In genomic region chr14:60252004-60253000, GRCm38 (mm10) we compare ENCODE assay signal across 8 mouse cellular contexts. TPM values are rescaled to one million over a fixed set of nuclear protein-coding genes. Genes with fewer than 3 reads are reported as not detected.
DNase-seq lines count a peak whose midpoint lies in the region; ATAC-seq and TF ChIP-seq lines count a peak whose summit lies in the region.

No protein-coding gene starts in this region.

- H3K9me3 ChIP-seq in liver, embryonic 12.5 days (replicated peaks): no peaks in the 10 kb centered on the region
- H3K9me3 ChIP-seq in stomach, embryonic 15.5 days: no peaks in the 10 kb centered on the region

- no peaks in the 10 kb centered on the region; the same call in none of the 2 replicates for H3K4me1 ChIP-seq in heart, adult 2 months (ENCODE audit: control insufficient read depth, insufficient read depth, low read length)
- peaks cover 48% of the 10 kb centered on the region for H3K4me1 ChIP-seq in liver, embryonic 12.5 days
- H3K4me1 ChIP-seq in stomach, embryonic 15.5 days: peaks cover 11% of the 10 kb centered on the region

- intact Hi-C loops in heart, adult 2 months (cut with DNase I): loop anchor here (10.0 kb wide), 2 partner anchors 532 to 922 kb away; partner anchors contain the start of gene Mipep

- 13% methylated on average over 15 of the region's 15 CpGs for WGBS in heart, adult 2 months
- WGBS in liver, embryonic 12.5 days (ENCODE audit: insufficient replicate concordance): 22% methylated on average over 15 of the region's 15 CpGs
- 19% methylated on average over 15 of the region's 15 CpGs for WGBS in stomach, embryonic 15.5 days

- H3K79me3 ChIP-seq in C2C12 (ENCODE audit: low read depth): peaks cover 36% of the 10 kb centered on the region

- peak overlapping the region; percentile 83 for H3K4me2 ChIP-seq in liver, embryonic 12.5 days
- H3K4me2 ChIP-seq in stomach, embryonic 15.5 days: peak overlapping the region; percentile 79

- ATAC-seq in liver, embryonic 12.5 days: no peak
- no peak for ATAC-seq in stomach, embryonic 15.5 days (ENCODE audit: insufficient read depth, low FRiP score, low read depth)

- TF ChIP-seq POLR2A in heart, adult 2 months (IDR thresholded peaks at IDR 0.05; ENCODE audit: insufficient read depth, low read depth, low read length): no peak

- H3K36me3 ChIP-seq in heart, adult 2 months (ENCODE audit: control insufficient read depth, insufficient read depth, low read length): no peaks in the 10 kb centered on the region
- H3K36me3 ChIP-seq in C2C12 (ENCODE audit: control insufficient read depth, insufficient read depth): peaks cover 3% of the 10 kb centered on the region
- peaks cover 8% of the 10 kb centered on the region; the same call in 1 of the 2 replicates for H3K36me3 ChIP-seq in liver, embryonic 12.5 days
- no peaks in the 10 kb centered on the region for H3K36me3 ChIP-seq in stomach, embryonic 15.5 days

- H3K4me3 ChIP-seq in heart, adult 2 months: peak overlapping the region; percentile 66
- H3K4me3 ChIP-seq in C2C12 (ENCODE audit: insufficient read depth, poor library complexity, severe bottlenecking): peak overlapping the region; percentile 86
- H3K4me3 ChIP-seq in liver, embryonic 12.5 days: peak overlapping the region; percentile 99
- peak overlapping the region; percentile 90 for H3K4me3 ChIP-seq in stomach, embryonic 15.5 days (replicated peaks)

- H3ac ChIP-seq in C2C12 (ENCODE audit: control insufficient read depth, insufficient read length, low read depth): peak overlapping the region; percentile 72

- H3K27me3 ChIP-seq in heart, adult 2 months (ENCODE audit: control insufficient read depth, insufficient read depth, low read length): no peaks in the 10 kb centered on the region
- no peaks in the 10 kb centered on the region for H3K27me3 ChIP-seq in C2C12 (ENCODE audit: control insufficient read depth, insufficient read depth, insufficient read length)
- H3K27me3 ChIP-seq in liver, embryonic 12.5 days (replicated peaks): no peaks in the 10 kb centered on the region
- no peaks in the 10 kb centered on the region for H3K27me3 ChIP-seq in stomach, embryonic 15.5 days (replicated peaks)

- DNase-seq in heart, adult 2 months: no peak
- DNase-seq in heart, adult 8-10 months (ENCODE audit: low spot score): no peak
- peak; percentile 67 to 77 for DNase-seq in cerebellum, postnatal 10 days
- DNase-seq in heart, postnatal 4 days: peak; percentile 20
- no peak for DNase-seq in gastrocnemius, adult 18-20 months (ENCODE audit: low spot score)

- H3K27ac ChIP-seq in heart, adult 2 months: peak overlapping the region; percentile 93
- peak overlapping the region; percentile 91 for H3K27ac ChIP-seq in liver, embryonic 12.5 days
- H3K27ac ChIP-seq in stomach, embryonic 15.5 days: peak overlapping the region; percentile 92

- peak overlapping the region; percentile 81 for H3K9ac ChIP-seq in heart, adult 2 months (ENCODE audit: low read depth, low read length)
- H3K9ac ChIP-seq in liver, embryonic 12.5 days: peak overlapping the region; percentile 97
- peak overlapping the region; percentile 83 for H3K9ac ChIP-seq in stomach, embryonic 15.5 days

- peaks cover 4% of the 10 kb centered on the region for H3K79me2 ChIP-seq in heart, adult 2 months (replicated peaks; ENCODE audit: control insufficient read depth, insufficient read depth, low read length)
- H3K79me2 ChIP-seq in C2C12 (ENCODE audit: control insufficient read depth, insufficient read depth): peaks cover 39% of the 10 kb centered on the region

- TF ChIP-seq EP300 in heart, adult 2 months (IDR thresholded peaks at IDR 0.05; ENCODE audit: insufficient read depth, low read depth, low read length): no peak

- peak; percentile 29; the same call in 1 of the 2 replicates for TF ChIP-seq CTCF in heart, adult 2 months (IDR thresholded peaks at IDR 0.05)
- no peak for TF ChIP-seq CTCF in C2C12 (IDR thresholded peaks at IDR 0.05; ENCODE audit: control insufficient read depth, insufficient read depth, insufficient read length)

TF ChIP-seq in C2C12, 6 proteins besides CTCF, POLR2A, EP300 and RAD21:
- TF ChIP-seq MAX (IDR thresholded peaks at IDR 0.05) (no peak), MYOG (IDR thresholded peaks at IDR 0.05; ENCODE audit: control insufficient read depth, extremely low read depth, insufficient read length) (no peak), USF1 (IDR thresholded peaks at IDR 0.05; ENCODE audit: low read depth) (no peak), MYOD1 (IDR thresholded peaks at IDR 0.05; ENCODE audit: control insufficient read depth, insufficient read length, low read depth) (no peak)

RNA-seq across cellular contexts. Expression of gene Gm49336, which starts 1.0 kb away (rescaled TPM):
- total RNA-seq in heart, adult 2 months (2021): 10 to 100 TPM; 27.2 to 27.3 TPM
- polyA plus RNA-seq in heart, adult 2 months (2012; rRNA removed): 8.8 and 17.5 TPM in 2 replicates
- total RNA-seq in heart, adult 8-10 months (2022): 10 to 100 TPM; 25.0 to 32.1 (median 27.8) TPM
- 19.9 TPM for polyA plus RNA-seq in C2C12 (2012; fragmentation: generic; extraction: Trizol)
- 10 to 100 TPM; 50.0 to 50.6 TPM for total RNA-seq in heart, postnatal 4 days (2021)
- 50.9 and 53.1 TPM in 2 replicates for polyA plus RNA-seq in liver, embryonic 12.5 days (2016; fragmentation: Nextera tagmentation; extraction: Ambion mirVana)
- 44.7 and 48.9 TPM in 2 replicates for polyA plus RNA-seq in stomach, embryonic 15.5 days (2015; fragmentation: Nextera tagmentation; extraction: Ambion mirVana)
- total RNA-seq in gastrocnemius, adult 18-20 months (2021): 10 to 100 TPM; 30.1 to 32.6 TPM

RNA-seq across cellular contexts. Expression of gene Nupl1, which starts 1.1 kb away (rescaled TPM):
- not detected for total RNA-seq in heart, adult 2 months (2021)
- polyA plus RNA-seq in heart, adult 2 months (2012; rRNA removed): 0.15 TPM in 1 of 2 replicates, not detected in the other
- under 1 TPM in 1 of 4 experiments, not detected in 3; 0.25 TPM for total RNA-seq in heart, adult 8-10 months (2022)
- not detected for polyA plus RNA-seq in C2C12 (2012; fragmentation: generic; extraction: Trizol)
- not detected for total RNA-seq in heart, postnatal 4 days (2021)
- polyA plus RNA-seq in liver, embryonic 12.5 days (2016; fragmentation: Nextera tagmentation; extraction: Ambion mirVana): not detected in 2 replicates
- polyA plus RNA-seq in stomach, embryonic 15.5 days (2015; fragmentation: Nextera tagmentation; extraction: Ambion mirVana): 0.06 and 0.17 TPM in 2 replicates
- not detected for total RNA-seq in gastrocnemius, adult 18-20 months (2021)

RNA-seq across cellular contexts. Expression of gene Mtmr6, which starts 12.7 kb away (rescaled TPM):
- 10 to 100 TPM; 29.1 to 31.0 TPM for total RNA-seq in heart, adult 2 months (2021)
- polyA plus RNA-seq in heart, adult 2 months (2012; rRNA removed): 17.4 and 32.8 TPM in 2 replicates
- total RNA-seq in heart, adult 8-10 months (2022): 10 to 100 TPM; 29.5 to 34.5 (median 31.6) TPM
- 10.0 TPM for polyA plus RNA-seq in C2C12 (2012; fragmentation: generic; extraction: Trizol)
- 10 to 100 TPM; 27.3 TPM for total RNA-seq in heart, postnatal 4 days (2021)
- polyA plus RNA-seq in liver, embryonic 12.5 days (2016; fragmentation: Nextera tagmentation; extraction: Ambion mirVana): 16.7 and 17.9 TPM in 2 replicates
- polyA plus RNA-seq in stomach, embryonic 15.5 days (2015; fragmentation: Nextera tagmentation; extraction: Ambion mirVana): 31.5 and 32.3 TPM in 2 replicates
- 10 to 100 TPM; 45.6 to 47.5 TPM for total RNA-seq in gastrocnemius, adult 18-20 months (2021)

RNA-seq across cellular contexts. Expression of gene Atp8a2, which starts 55.3 kb away (rescaled TPM):
- 1 to 10 TPM; 3.1 to 4.3 TPM for total RNA-seq in heart, adult 2 months (2021)
- 1.8 and 2.2 TPM in 2 replicates for polyA plus RNA-seq in heart, adult 2 months (2012; rRNA removed)
- 10 to 100 TPM in 1 of 4 experiments, 1 to 10 TPM in 3; 4.8 to 11.0 (median 9.3) TPM for total RNA-seq in heart, adult 8-10 months (2022)
- under 0.01 TPM for polyA plus RNA-seq in C2C12 (2012; fragmentation: generic; extraction: Trizol)
- 1 to 10 TPM; 5.6 to 8.1 TPM for total RNA-seq in heart, postnatal 4 days (2021)
- 2.0 and 3.3 TPM in 2 replicates for polyA plus RNA-seq in liver, embryonic 12.5 days (2016; fragmentation: Nextera tagmentation; extraction: Ambion mirVana)
- polyA plus RNA-seq in stomach, embryonic 15.5 days (2015; fragmentation: Nextera tagmentation; extraction: Ambion mirVana): 5.4 and 6.0 TPM in 2 replicates
- total RNA-seq in gastrocnemius, adult 18-20 months (2021): under 1 TPM; 0.64 TPM

Comparison
In these comparisons a context has a peak if more than half of its experiments do, and no peak if none do; other contexts are left out.
1. DNase-seq: peak in cerebellum, postnatal 10 days (2 of 2) and heart, postnatal 4 days (single experiment); none in heart, adult 2 months (0 of 2), heart, adult 8-10 months (single experiment) and gastrocnemius, adult 18-20 months (single experiment).
2. Peak in every context shown above with its lines, with median percentiles within 50 percentile points of each other: H3K27ac ChIP-seq, H3K4me3 ChIP-seq and H3K9ac ChIP-seq.